Mouse (Mus musculus) kidney, postnatal 0 days (tissue): ENCODE results near the gene Rab7b. TPM values are rescaled to one million over a fixed set of nuclear protein-coding genes. Genes with fewer than 3 reads are reported as not detected.

Experiments
- ATAC-seq: fragments of 200-750 bp; cut with Nextera tagmentation; replicated peaks from 2 replicates; pipeline ENCODE4 v1.8.0; 2017; ENCODE audit warnings: low read depth, moderate number of reproducible peaks, moderate TSS enrichment, moderate library complexity; ENCODE audit not compliant: low FRiP score
- DNase-seq: peaks from one replicate; pipeline ENCODE4 v3.0.0-alpha.2; 2016; ENCODE audit warnings: low spot score
- H3K27ac ChIP-seq: fragments of 300-500 bp; sonication (generic); 2 replicates; pipeline ENCODE4 v1.5.1; 2014; ENCODE audit warnings: mild to moderate bottlenecking
- H3K27me3 ChIP-seq: fragments of 300-500 bp; sonication (generic); 2 replicates; pipeline ENCODE4 v1.6.1; 2014; ENCODE audit warnings: low read length, mixed read lengths; ENCODE audit not compliant: insufficient read depth
- H3K36me3 ChIP-seq: fragments of 300-500 bp; sonication (generic); 2 replicates; pipeline ENCODE4 v1.6.1; 2014; ENCODE audit warnings: low read length, mixed read lengths; ENCODE audit not compliant: insufficient read depth
- H3K4me1 ChIP-seq: fragments of 300-500 bp; sonication (generic); replicated peaks from 2 replicates; pipeline ENCODE4 v1.6.1; 2014; ENCODE audit warnings: antibody characterized with exemption, low read length, mixed read lengths; ENCODE audit not compliant: insufficient read depth
- H3K4me2 ChIP-seq: fragments of 300-500 bp; sonication (generic); 2 replicates; pipeline ENCODE4 v1.6.1; 2014; ENCODE audit warnings: mild to moderate bottlenecking, low read length, moderate library complexity, mixed read lengths
- H3K4me3 ChIP-seq: fragments of 300-500 bp; sonication (generic); replicated peaks from 2 replicates; pipeline ENCODE4 v1.5.1; 2014; ENCODE audit warnings: low read depth, low read length
- H3K9ac ChIP-seq: fragments of 300-500 bp; sonication (generic); 2 replicates; pipeline ENCODE4 v1.6.1; 2014; ENCODE audit warnings: low read depth, low read length
- H3K9me3 ChIP-seq: fragments of 300-500 bp; sonication (generic); replicated peaks from 2 replicates; pipeline ENCODE4 v1.6.1; 2016; ENCODE audit warnings: low read length, inconsistent platforms, mixed read lengths
- CTCF ChIP-seq: IDR thresholded peaks from 2 replicates; pipeline ENCODE4 v1.5.1; 2016; ENCODE audit warnings: antibody characterized with exemption, low read depth, mild to moderate bottlenecking, moderate library complexity
- WGBS: fragments of 180-500 bp; shearing (Covaris S2); extraction: QIAGEN DNeasy Blood & Tissue Kit; methylation state at CpG from one replicate; pipeline ENCODE4 v1.1.7; 2014; 5-methylcytosine and 5-hydroxymethylcytosine counted together
- polyA plus RNA-seq: library from polyadenylated mRNA; unstranded; fragments of >200 nt; fragmentation: Nextera tagmentation; extraction: Ambion mirVana; gene quantifications from 2 replicates; pipeline ENCODE4 v1.2.1, GENCODE M21; 2015

Rab7b gene
- polyA plus RNA-seq, 1 experiment from 2014 or later: 2.1 TPM

- Histone ChIP-seq H3K4me2 (no peak overlapping the region), H3K4me1 (no peaks in the 10 kb centered on the region), H3K9me3 (no peaks in the 10 kb centered on the region), H3K27me3 (no peaks in the 10 kb centered on the region), H3K4me3 (no peak overlapping the region), H3K36me3 (no peaks in the 10 kb centered on the region), H3K27ac (no peak overlapping the region), H3K9ac (no peak overlapping the region)
- WGBS: 79% methylated on average over 3 of the region's 3 CpGs
- no peak for TF ChIP-seq CTCF
- DNase-seq: no peak
- no peak for ATAC-seq
Observed at GRCm38 (mm10) chr1:131760428-131760820, 71.9 kb downstream of the Rab7b start.

- TF ChIP-seq CTCF: no peak
- DNase-seq (no peak), ATAC-seq (no peak)
- Histone ChIP-seq H3K36me3 (no peaks in the 10 kb centered on the region), H3K4me2 (no peak overlapping the region), H3K9ac (no peak overlapping the region), H3K27ac (no peak overlapping the region), H3K9me3 (no peaks in the 10 kb centered on the region), H3K27me3 (no peaks in the 10 kb centered on the region; the same call in 1 of the 2 replicates), H3K4me1 (no peaks in the 10 kb centered on the region), H3K4me3 (no peak overlapping the region)
- WGBS: 82% methylated on average over 13 of the region's 13 CpGs
Observed at GRCm38 (mm10) chr1:131761079-131761831, 72.8 kb downstream of the Rab7b start.

- Histone ChIP-seq H3K9ac (no peak overlapping the region), H3K4me3 (no peak overlapping the region), H3K4me1 (no peaks in the 10 kb centered on the region), H3K9me3 (no peaks in the 10 kb centered on the region), H3K27ac (no peak overlapping the region), H3K36me3 (no peaks in the 10 kb centered on the region), H3K4me2 (no peak overlapping the region), H3K27me3 (no peaks in the 10 kb centered on the region; the same call in 1 of the 2 replicates)
- ATAC-seq (no peak), DNase-seq (peak; percentile 15)
- TF ChIP-seq CTCF: peak; percentile 47; the same call in 1 of the 2 replicates
- 50% methylated on average over 9 of the region's 9 CpGs for WGBS
Observed at GRCm38 (mm10) chr1:131763683-131764082, 75.2 kb downstream of the Rab7b start.

- H3K9ac ChIP-seq: no peak overlapping the region
- DNase-seq: no peak
- H3K4me3 ChIP-seq: no peak overlapping the region
- no peaks in the 10 kb centered on the region; the same call in 1 of the 2 replicates for H3K27me3 ChIP-seq
- no peak for ATAC-seq
- H3K9me3 ChIP-seq: no peaks in the 10 kb centered on the region
- H3K4me2 ChIP-seq: no peak overlapping the region
- H3K27ac ChIP-seq: no peak overlapping the region
- TF ChIP-seq CTCF: no peak
- 56% methylated on average over 8 of the region's 8 CpGs for WGBS
- H3K4me1 ChIP-seq: no peaks in the 10 kb centered on the region
- H3K36me3 ChIP-seq: no peaks in the 10 kb centered on the region
Observed at GRCm38 (mm10) chr1:131764581-131765338, 76.3 kb downstream of the Rab7b start.

Other genes starting within 250 kb of the Rab7b start
- gene Srgap2, start 161.3 kb upstream of the Rab7b start, polyA plus RNA-seq: 6.9 and 8.3 TPM in 2 replicates
- 1.7 and 1.8 TPM in 2 replicates for gene Fam72a, start 160.8 kb upstream of the Rab7b start, polyA plus RNA-seq
- not detected in 2 replicates for gene Avpr1b, start 89.5 kb upstream of the Rab7b start, polyA plus RNA-seq
- gene Ctse, start 50.4 kb upstream of the Rab7b start, polyA plus RNA-seq: 15.9 and 16.5 TPM in 2 replicates
- 0.09 and 0.20 TPM in 2 replicates for gene Slc26a9, start 55.3 kb downstream of the Rab7b start, polyA plus RNA-seq
- 5.7 and 6.5 TPM in 2 replicates for gene Pm20d1, start 108.7 kb downstream of the Rab7b start, polyA plus RNA-seq
- 12.2 and 12.6 TPM in 2 replicates for gene Slc41a1, start 138.8 kb downstream of the Rab7b start, polyA plus RNA-seq
- 23.4 and 26.7 TPM in 2 replicates for gene Rab29, start 178.5 kb downstream of the Rab7b start, polyA plus RNA-seq
- gene Nucks1, start 221.8 kb downstream of the Rab7b start, polyA plus RNA-seq: 55.2 and 59.9 TPM in 2 replicates